In genomic region chr17:35178528-35178927, GRCm38 (mm10) we compare ENCODE assay signal across 8 mouse cellular contexts. TPM values are rescaled to one million over a fixed set of nuclear protein-coding genes. Genes with fewer than 3 reads are reported as not detected.
DNase-seq lines count a peak whose midpoint lies in the region; ATAC-seq and TF ChIP-seq lines count a peak whose summit lies in the region.
"Had no signal": no experiment of that assay in that cellular context is flagged by ENCODE, and none has a peak within 500 bp of the region (broad histone marks: within the 10 kb centered on the region; RNA-seq: fewer than 3 reads in every experiment).

No protein-coding gene starts in this region.

- peak; percentile 79 for ATAC-seq in kidney, embryonic 15.5 days (replicated peaks; ENCODE audit: low FRiP score)

- no peaks in the 10 kb centered on the region for H3K79me2 ChIP-seq in heart, adult 2 months (replicated peaks; ENCODE audit: control insufficient read depth, insufficient read depth, low read length)

- TF ChIP-seq CTCF in heart, adult 2 months (IDR thresholded peaks at IDR 0.05) = peak; percentile 98; the same call in 1 of the 2 replicates

- peak; percentile 90 for TF ChIP-seq EP300 in heart, adult 2 months (IDR thresholded peaks at IDR 0.05; ENCODE audit: insufficient read depth, low read depth, low read length)

- peak; percentile 88 to 89 for DNase-seq in B cell, adult 2 months
- DNase-seq in CD8-positive naive resting alpha-beta T cell, adult 2 months (ENCODE audit: low read depth in 2 of 2, low spot score in 2 of 2) = peak; percentile 72 to 81
- peak; percentile 56 for DNase-seq in c-Kit-positive CD71-positive TER-119-positive erythroid progenitor cells, embryonic 14.5 days (ENCODE audit: low spot score)
- DNase-seq in heart, adult 2 months = peak; percentile 80 to 87
- peak; percentile 80 for DNase-seq in lung, postnatal 25 days (ENCODE audit: low spot score)
- DNase-seq in splenic B cell, adult 2 months (ENCODE audit: low read depth, low spot score) = peak; percentile 84

- H3K27ac ChIP-seq in heart, adult 2 months = no peak overlapping the region
- no peak overlapping the region for H3K27ac ChIP-seq in kidney, embryonic 15.5 days

- H3K9me3 ChIP-seq in kidney, embryonic 15.5 days (replicated peaks) = no peaks in the 10 kb centered on the region

- no peak overlapping the region for H3K4me3 ChIP-seq in heart, adult 2 months
- no peak overlapping the region for H3K4me3 ChIP-seq in kidney, embryonic 15.5 days (replicated peaks)

- H3K4me1 ChIP-seq in heart, adult 2 months (ENCODE audit: control insufficient read depth, insufficient read depth, low read length) = no peaks in the 10 kb centered on the region
- no peaks in the 10 kb centered on the region for H3K4me1 ChIP-seq in kidney, embryonic 15.5 days

- 15% methylated on average over 5 of the region's 5 CpGs for WGBS in heart, adult 2 months
- WGBS in kidney, embryonic 15.5 days = 21% methylated on average over 5 of the region's 5 CpGs

- no peak overlapping the region for H3K4me2 ChIP-seq in kidney, embryonic 15.5 days

- intact Hi-C loops in heart, adult 2 months (cut with DNase I) = loop anchor here (1.0 kb wide), 1 partner anchor 54 kb away; no protein-coding TSS in a partner anchor

- no peaks in the 10 kb centered on the region for H3K36me3 ChIP-seq in heart, adult 2 months (ENCODE audit: control insufficient read depth, insufficient read depth, low read length)
- H3K36me3 ChIP-seq in kidney, embryonic 15.5 days = no peaks in the 10 kb centered on the region
- no peaks in the 10 kb centered on the region for H3K36me3 ChIP-seq in splenic B cell, adult 2 months (ENCODE audit: control insufficient read depth, insufficient read depth, low read length, poor library complexity, severe bottlenecking)

- TF ChIP-seq POLR2A in heart, adult 2 months (IDR thresholded peaks at IDR 0.05; ENCODE audit: insufficient read depth, low read depth, low read length) = no peak

- no peaks in the 10 kb centered on the region for H3K27me3 ChIP-seq in heart, adult 2 months (ENCODE audit: control insufficient read depth, insufficient read depth, low read length)
- no peaks in the 10 kb centered on the region for H3K27me3 ChIP-seq in kidney, embryonic 15.5 days
- H3K27me3 ChIP-seq in splenic B cell, adult 2 months (ENCODE audit: control insufficient read depth, insufficient read depth, low read length, poor library complexity, severe bottlenecking) = no peaks in the 10 kb centered on the region

- no peak overlapping the region for H3K9ac ChIP-seq in heart, adult 2 months (ENCODE audit: low read depth, low read length)
- H3K9ac ChIP-seq in kidney, embryonic 15.5 days = no peak overlapping the region

RNA-seq across cellular contexts. Expression of gene Aif1, which starts 2.7 kb away (rescaled TPM):
- total RNA-seq in heart, adult 2 months (2021) = 1 to 10 TPM; 2.9 to 3.9 TPM
- polyA plus RNA-seq in heart, adult 2 months (2012; rRNA removed) = 1.5 and 2.0 TPM in 2 replicates
- polyA plus RNA-seq in kidney, embryonic 15.5 days (2015; fragmentation: Nextera tagmentation; extraction: Ambion mirVana) = 8.8 and 9.2 TPM in 2 replicates

RNA-seq across cellular contexts. Expression of gene Lst1, which starts 9.7 kb away (rescaled TPM):
- 1 to 10 TPM; 4.1 to 4.5 TPM for total RNA-seq in heart, adult 2 months (2021)
- polyA plus RNA-seq in heart, adult 2 months (2012; rRNA removed) = 7.2 and 11.3 TPM in 2 replicates
- polyA plus RNA-seq in kidney, embryonic 15.5 days (2015; fragmentation: Nextera tagmentation; extraction: Ambion mirVana) = 12.1 and 13.7 TPM in 2 replicates

RNA-seq across cellular contexts. Expression of gene Prrc2a, which starts 13.8 kb away (rescaled TPM):
- 100 to 1,000 TPM; 132 to 139 TPM for total RNA-seq in heart, adult 2 months (2021)
- polyA plus RNA-seq in heart, adult 2 months (2012; rRNA removed) = 183 and 197 TPM in 2 replicates
- 176 and 209 TPM in 2 replicates for polyA plus RNA-seq in kidney, embryonic 15.5 days (2015; fragmentation: Nextera tagmentation; extraction: Ambion mirVana)

RNA-seq across cellular contexts. Expression of gene Ltb, which starts 15.7 kb away (rescaled TPM):
- 1 to 10 TPM; 1.3 TPM for total RNA-seq in heart, adult 2 months (2021)
- polyA plus RNA-seq in heart, adult 2 months (2012; rRNA removed) = 2.0 and 5.2 TPM in 2 replicates
- polyA plus RNA-seq in kidney, embryonic 15.5 days (2015; fragmentation: Nextera tagmentation; extraction: Ambion mirVana) = 0.53 and 0.72 TPM in 2 replicates

RNA-seq across cellular contexts. Expression of gene Tnf, which starts 23.3 kb away (rescaled TPM):
- under 1 TPM in 1 of 2 experiments, not detected in 1; 0.34 TPM for total RNA-seq in heart, adult 2 months (2021)
- polyA plus RNA-seq in heart, adult 2 months (2012; rRNA removed) = 0.38 and 0.80 TPM in 2 replicates
- 0.12 TPM in 1 of 2 replicates, not detected in the other for polyA plus RNA-seq in kidney, embryonic 15.5 days (2015; fragmentation: Nextera tagmentation; extraction: Ambion mirVana)
- total RNA-seq: layer of hippocampus, postnatal 25 days had no signal
